Mouse (Mus musculus) naive thymus-derived CD4-positive, alpha-beta T cell, adult 2 months (primary cell): ENCODE measurements around the gene Emc9.

Experiments
- DNase-seq: peaks from one replicate; pipeline ENCODE4 v3.0.0-alpha.2; 2011; ENCODE audit warnings: low read depth

Gene Emc9

DNA sequence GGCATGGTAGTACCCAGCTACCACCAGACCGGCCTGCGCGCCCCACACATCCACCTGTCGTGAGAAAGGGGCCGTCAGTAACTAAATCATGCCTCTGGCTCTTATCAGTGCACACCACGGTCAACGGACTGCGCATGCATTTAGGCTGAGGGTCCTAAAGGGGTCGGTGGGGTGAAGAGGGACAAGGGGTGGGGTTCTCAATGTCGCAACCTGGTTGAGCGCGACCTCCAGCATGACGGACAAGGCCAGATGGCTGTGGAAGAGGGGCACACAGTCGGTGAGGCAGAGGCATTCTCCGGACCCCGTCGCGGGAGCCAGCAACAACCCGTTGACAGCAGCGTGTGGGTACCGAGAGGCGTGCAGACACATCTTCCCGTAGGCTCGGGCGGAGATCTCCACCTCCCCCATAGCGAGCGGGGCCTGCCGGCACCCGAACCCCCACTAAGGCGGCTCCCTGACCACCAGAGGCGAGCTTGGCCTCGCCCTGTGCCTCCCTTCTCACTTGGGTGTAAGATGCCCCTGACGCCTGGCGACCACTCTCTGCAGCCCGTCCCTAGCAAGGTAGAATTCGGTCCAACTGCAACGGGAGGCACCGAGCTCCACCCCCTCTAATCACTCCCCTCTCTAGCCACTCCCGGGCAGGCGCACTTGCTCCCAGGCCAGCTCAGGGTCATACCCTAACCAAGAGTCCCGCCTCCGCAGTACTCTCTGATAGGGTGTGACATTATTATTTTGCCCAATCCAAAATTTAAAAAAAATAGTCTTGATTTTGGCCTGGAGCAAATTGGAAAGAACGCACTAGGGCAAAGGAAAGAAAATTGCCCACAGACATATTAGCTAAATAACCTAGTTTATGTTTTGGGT is at the start of gene Emc9:
Gene Emc9, minus strand, starts transcription at position 601 of the 864 bp plus-strand sequence.
- peak; percentile 78 for DNase-seq

GRCm38 (mm10) chr14:55629312-55629711 is 44.2 kb upstream of the Emc9 start:
- DNase-seq = peak; percentile 88

DNA sequence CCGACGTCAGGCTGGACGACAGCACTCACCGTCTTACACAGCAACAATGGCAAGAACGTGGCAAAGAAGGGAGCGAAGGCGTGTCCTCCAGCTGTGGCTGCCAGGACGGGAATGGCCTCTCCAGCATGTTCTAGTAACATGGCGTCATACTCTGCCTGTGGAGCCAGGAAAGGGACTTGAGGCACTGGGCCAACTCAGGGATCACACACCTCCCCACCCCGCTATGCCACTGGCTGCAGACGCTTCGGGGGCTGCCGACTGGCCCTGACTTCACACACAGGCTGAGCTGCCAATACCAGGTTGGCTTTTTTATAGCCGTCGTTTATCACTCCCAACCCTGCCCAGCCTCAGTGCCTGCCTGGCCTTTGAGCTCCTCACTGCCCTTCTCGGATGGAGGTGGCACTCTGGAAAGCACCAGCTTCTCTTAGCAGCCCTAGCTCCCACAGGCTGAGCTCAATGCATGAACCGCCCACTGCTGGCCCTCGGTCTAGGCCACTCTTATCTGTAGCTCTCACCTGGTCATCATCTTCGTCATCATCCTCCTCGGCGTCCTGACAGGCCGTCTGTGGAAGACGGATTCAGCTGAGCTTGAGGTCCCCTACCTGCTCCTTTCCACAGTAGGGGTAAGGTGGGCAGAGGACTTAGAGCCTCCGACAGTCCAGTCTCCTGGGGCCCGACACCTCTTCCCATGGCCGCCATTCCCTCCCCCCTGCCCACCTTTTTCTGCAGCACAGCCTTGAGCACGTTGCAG is 43.1 kb upstream of the Emc9 start:
- DNase-seq = no peak

GRCm38 (mm10) chr14:55618486-55619195 is 33.5 kb upstream of the Emc9 start:
- no peak for DNase-seq

DNA sequence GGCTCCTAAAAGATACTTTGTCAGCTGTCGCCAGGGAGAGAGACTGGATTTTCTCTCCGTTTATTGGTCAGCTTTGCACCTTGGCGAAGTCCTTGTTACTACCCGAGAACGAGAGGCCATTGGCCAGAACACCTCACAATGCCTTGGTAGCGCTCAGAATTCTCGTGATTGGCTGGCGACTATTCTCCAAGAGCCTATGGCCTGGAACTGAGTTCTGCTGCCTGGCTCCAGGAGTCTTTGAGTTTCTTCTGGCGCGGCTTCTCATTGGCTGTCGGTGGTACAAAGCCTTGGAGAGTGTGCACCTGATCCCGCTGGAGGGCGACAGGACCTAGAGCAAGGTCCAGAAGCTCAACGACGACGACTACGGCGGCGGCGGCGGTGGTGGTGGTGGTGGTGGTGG is 32.7 kb upstream of the Emc9 start, which contains the start of gene Rec8:
Gene Rec8, plus strand, starts transcription at position 216 of the 400 bp plus-strand sequence.
- peak; percentile 60 for DNase-seq

- no peak for DNase-seq
Observed at GRCm38 (mm10) chr14:55616844-55617243, 31.7 kb upstream of the Emc9 start.

GRCm38 (mm10) chr14:55615876-55616275 is 30.8 kb upstream of the Emc9 start:
- no peak for DNase-seq

DNA sequence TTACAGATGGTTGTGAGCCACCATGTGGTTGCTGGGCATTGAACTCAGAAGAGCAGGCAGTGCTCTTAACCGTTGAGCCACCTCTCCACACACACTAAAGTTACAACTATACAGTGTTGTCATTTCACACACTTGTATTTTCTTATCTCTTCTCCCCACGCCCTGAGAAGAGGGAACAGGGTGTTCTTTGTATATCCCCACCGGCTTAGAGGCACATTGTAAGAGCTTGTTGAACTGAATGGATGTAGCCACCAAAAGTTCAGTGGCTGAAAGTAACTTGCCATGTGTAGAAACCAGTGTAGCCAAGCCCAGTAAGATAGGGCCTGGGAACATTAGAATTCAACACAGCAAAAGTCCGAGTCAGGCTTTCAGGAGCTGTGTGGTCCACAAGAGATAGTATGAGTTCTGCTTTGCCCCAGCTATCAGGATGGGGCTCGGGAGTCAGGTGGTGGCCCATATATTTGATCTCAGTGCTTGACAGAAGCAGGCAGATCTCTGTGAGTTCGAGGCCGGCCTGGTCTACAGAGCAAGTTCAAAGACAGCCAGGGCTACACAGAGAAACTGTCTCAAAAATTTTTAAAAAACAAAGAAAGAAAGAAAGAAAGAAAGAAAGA is 29.6 kb upstream of the Emc9 start:
- no peak for DNase-seq

GRCm38 (mm10) chr14:55613346-55613745 is 28.2 kb upstream of the Emc9 start:
- no peak for DNase-seq

DNA sequence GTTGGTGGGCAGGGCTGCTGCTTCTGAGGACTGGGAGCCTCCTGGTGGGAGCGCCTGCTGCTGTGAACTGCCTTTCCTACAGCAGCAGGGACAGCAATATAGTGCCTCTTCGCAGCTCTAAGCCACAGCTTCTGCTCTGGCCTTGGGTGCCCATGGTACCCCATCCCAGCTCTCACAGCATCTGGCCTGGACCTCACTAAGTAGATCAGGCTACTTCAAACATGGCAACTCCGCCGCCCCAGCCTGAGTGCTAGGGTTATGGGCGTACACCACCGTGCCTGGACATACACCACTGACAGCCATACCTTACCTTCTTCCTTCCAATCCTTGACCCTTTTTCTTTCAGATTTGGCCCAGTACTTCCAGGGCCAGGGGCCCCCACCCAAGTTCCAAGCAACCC is 23.2 kb upstream of the Emc9 start:
- no peak for DNase-seq

DNA sequence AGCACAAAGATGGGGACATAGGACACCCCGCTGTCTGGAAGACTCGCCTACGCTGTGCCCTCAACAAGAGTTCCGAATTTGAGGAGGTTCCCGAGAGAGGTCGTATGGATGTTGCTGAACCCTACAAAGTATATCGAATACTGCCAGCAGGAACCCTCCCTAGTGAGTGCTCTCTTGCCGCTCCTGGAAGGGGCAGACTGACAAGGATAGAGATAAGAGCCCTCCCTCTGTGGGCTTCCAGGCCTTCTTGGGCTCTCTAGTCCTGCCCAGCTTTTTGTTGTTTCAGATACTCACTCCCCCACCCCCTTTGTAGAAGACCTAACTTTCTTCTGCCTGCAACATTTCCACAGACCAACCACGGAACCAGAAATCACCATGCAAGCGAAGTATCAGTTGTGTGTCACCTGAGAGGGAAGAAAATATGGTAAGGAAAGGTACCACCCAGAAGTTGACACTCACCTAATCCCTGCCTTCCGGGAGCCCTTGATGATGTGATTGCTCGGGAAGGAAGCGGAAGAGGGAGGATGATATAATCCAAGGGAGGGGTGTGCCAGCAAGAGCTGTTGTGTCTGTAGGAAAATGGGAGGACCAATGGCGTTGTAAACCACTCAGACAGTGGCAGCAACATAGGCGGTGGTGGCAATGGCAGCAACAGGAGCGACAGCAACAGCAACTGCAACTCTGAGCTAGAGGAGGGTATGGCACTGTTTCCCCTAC is 20.8 kb upstream of the Emc9 start:
- DNase-seq = no peak

DNA sequence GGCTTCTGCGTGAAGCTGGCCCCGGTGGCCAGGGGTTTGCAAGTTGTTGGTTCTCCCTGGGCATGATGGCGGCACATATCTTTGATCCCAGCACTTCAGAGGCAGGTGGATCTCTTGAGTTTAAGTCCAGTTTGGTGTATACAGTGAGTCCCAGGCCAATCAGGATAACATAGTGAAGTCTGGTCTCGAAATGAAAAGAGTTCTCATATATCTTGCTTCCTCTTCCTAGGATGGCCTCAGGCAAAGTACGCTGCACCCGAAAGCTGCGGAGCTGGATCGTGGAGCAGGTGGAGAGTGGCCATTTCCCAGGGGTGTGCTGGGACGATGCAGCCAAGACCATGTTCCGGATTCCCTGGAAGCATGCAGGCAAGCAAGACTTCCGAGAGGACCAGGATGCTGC is 19.7 kb upstream of the Emc9 start:
- DNase-seq = peak; percentile 44

- peak; percentile 98 for DNase-seq
Observed at GRCm38 (mm10) chr14:55603633-55604576, 18.8 kb upstream of the Emc9 start.

DNA sequence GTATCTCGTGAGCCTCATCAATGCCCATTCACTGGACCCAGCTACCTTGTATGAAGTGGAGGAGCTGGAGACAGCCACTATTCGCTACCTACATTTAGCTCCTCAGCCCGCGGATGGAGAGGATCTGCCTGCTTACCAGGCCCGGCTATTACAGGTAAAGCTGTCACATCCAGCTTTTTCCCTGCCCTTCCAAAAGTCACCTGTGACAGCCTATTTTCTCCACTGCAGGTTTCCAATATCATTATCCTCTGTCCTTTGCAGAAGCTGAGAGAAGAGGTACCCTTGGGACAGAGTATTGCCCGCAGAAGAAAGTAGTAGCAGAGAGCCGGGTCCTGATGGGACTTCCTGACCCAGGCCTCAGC is 18.1 kb upstream of the Emc9 start, which contains the start of gene Irf9:
Gene Irf9, plus strand, starts transcription at position 301 of the 362 bp plus-strand sequence.
- DNase-seq = peak; percentile 33

GRCm38 (mm10) chr14:55598521-55599390 is 13.7 kb upstream of the Emc9 start:
- DNase-seq = no peak

- no peak for DNase-seq
Observed at GRCm38 (mm10) chr14:55596036-55596690, 11.1 kb upstream of the Emc9 start.

GRCm38 (mm10) chr14:55592226-55592625 is 7.1 kb upstream of the Emc9 start:
- no peak for DNase-seq

- peak; percentile 89 for DNase-seq
Observed at GRCm38 (mm10) chr14:55591331-55591891, 6.3 kb upstream of the Emc9 start, which contains the start of gene Rnf31. Gene Rnf31 (plus strand): TSS chr14:55591708.
